Mouse (Mus musculus): ENCODE measurements around the gene Rnf182.

DNA sequence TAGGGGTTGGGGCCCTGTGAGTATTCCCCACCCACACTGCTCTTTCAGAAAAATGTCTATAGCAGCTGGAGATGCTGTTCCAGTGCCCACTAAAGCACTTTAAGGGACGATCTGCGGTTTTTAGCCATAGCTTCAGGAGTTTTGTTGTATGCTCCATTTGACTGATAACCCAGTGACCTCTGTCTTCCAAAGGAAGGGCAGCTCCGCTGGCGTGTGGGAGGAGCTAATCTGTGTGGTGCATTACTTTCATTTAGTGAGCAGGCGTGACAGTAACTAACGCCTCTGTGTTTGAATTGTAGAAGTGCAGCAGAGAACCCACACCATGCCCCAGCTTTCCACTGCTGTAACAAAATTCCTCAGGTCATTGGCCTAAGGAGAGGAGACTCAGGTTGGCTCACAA is 38.6 kb downstream of the Rnf182 start:
- TF ChIP-seq CTCF (IDR thresholded peaks at IDR 0.05; ENCODE audit: low read depth) (no peak), EP300 (IDR thresholded peaks at IDR 0.05; ENCODE audit: low read depth) (no peak)

Measured in liver, postnatal 0 days (tissue).